Mouse (Mus musculus) hindbrain, embryonic 15.5 days (tissue): ENCODE results near the gene Ccdc13. TPM values are rescaled to one million over a fixed set of nuclear protein-coding genes. Genes with fewer than 3 reads are reported as not detected.

Source experiments
- ATAC-seq: fragments of 200-750 bp; cut with Nextera tagmentation; 2 replicates; pipeline ENCODE4 v1.8.0; 2017; ENCODE audit warnings: low read depth, moderate number of reproducible peaks, moderate TSS enrichment; ENCODE audit not compliant: low FRiP score
- H3K27ac ChIP-seq: fragments of 300-500 bp; sonication (generic); replicated peaks from 2 replicates; pipeline ENCODE4 v1.5.1; 2015; ENCODE audit warnings: mild to moderate bottlenecking, inconsistent platforms
- H3K27me3 ChIP-seq: fragments of 300-500 bp; sonication (generic); 2 replicates; pipeline ENCODE4 v1.6.1; 2015; ENCODE audit warnings: control low read depth, inconsistent platforms
- H3K36me3 ChIP-seq: fragments of 300-500 bp; sonication (generic); 2 replicates; pipeline ENCODE4 v1.6.1; 2015; ENCODE audit warnings: control low read depth, inconsistent platforms
- H3K4me1 ChIP-seq: fragments of 300-500 bp; sonication (generic); replicated peaks from 2 replicates; pipeline ENCODE4 v1.6.1; 2015; ENCODE audit warnings: control low read depth, inconsistent platforms
- H3K4me2 ChIP-seq: fragments of 300-500 bp; sonication (generic); 2 replicates; pipeline ENCODE4 v1.6.1; 2015; ENCODE audit warnings: moderate library complexity, mild to moderate bottlenecking, inconsistent platforms
- H3K4me3 ChIP-seq: fragments of 300-500 bp; sonication (generic); 2 replicates; pipeline ENCODE4 v1.5.1; 2015; ENCODE audit warnings: mild to moderate bottlenecking, inconsistent platforms
- H3K9ac ChIP-seq: fragments of 300-500 bp; sonication (generic); 2 replicates; pipeline ENCODE4 v1.6.1; 2015; ENCODE audit warnings: inconsistent platforms
- H3K9me3 ChIP-seq: fragments of 300-500 bp; sonication (generic); 2 replicates; pipeline ENCODE4 v1.6.1; 2016; ENCODE audit warnings: control low read depth, inconsistent platforms
- WGBS: fragments of 180-500 bp; shearing (Covaris S2); methylation state at CpG from one replicate; pipeline ENCODE4 v1.1.7; 2015; 5-methylcytosine and 5-hydroxymethylcytosine counted together
- polyA plus RNA-seq: library from polyadenylated mRNA; unstranded; fragments of >200 nt; fragmentation: Nextera tagmentation; extraction: Ambion mirVana; gene quantifications from 2 replicates; pipeline ENCODE4 v1.2.1, GENCODE M21; 2015

Gene Ccdc13
- polyA plus RNA-seq, 1 experiment from 2014 or later: 3.5 TPM

- H3K9ac ChIP-seq: no peak overlapping the region
- peaks cover 20% of the 10 kb centered on the region for H3K4me1 ChIP-seq
- WGBS: 27% methylated on average over 1 of the region's 1 CpGs
- H3K4me2 ChIP-seq: no peak overlapping the region
- H3K4me3 ChIP-seq: no peak overlapping the region
- no peaks in the 10 kb centered on the region for H3K9me3 ChIP-seq
- H3K27ac ChIP-seq: 0 out of 2 replicates have a peak overlapping the region, but pooled peaks have one; percentile 1
- no peaks in the 10 kb centered on the region for H3K36me3 ChIP-seq
- H3K27me3 ChIP-seq: no peaks in the 10 kb centered on the region
- peak; percentile 19 for ATAC-seq
Observed at GRCm38 (mm10) chr9:121794972-121795539, 44.2 kb downstream of the Ccdc13 start.

- H3K4me3 ChIP-seq: no peak within 1 kb of the TSS
- peaks cover 20% of the 10 kb centered on the region for H3K4me1 ChIP-seq
- WGBS: 46% methylated on average over 23 of the region's 24 CpGs
- H3K27ac ChIP-seq: no peak within 1 kb of the TSS
- H3K4me2 ChIP-seq: no peak within 1 kb of the TSS
- no peak for ATAC-seq
- no peak within 1 kb of the TSS for H3K9ac ChIP-seq
- no peaks in the 10 kb centered on the region for H3K36me3 ChIP-seq
- no peaks in the 10 kb centered on the region for H3K9me3 ChIP-seq
- no peaks in the 10 kb centered on the region for H3K27me3 ChIP-seq
Observed at GRCm38 (mm10) chr9:121791757-121792521, 47.3 kb downstream of the Ccdc13 start, which contains the start of gene Hhatl. Gene Hhatl, minus strand, starts transcription at chr9:121792507.

GRCm38 (mm10) chr9:121791206-121791605, 48.1 kb downstream of the Ccdc13 start:
- Histone ChIP-seq H3K4me3 (no peak overlapping the region), H3K9me3 (no peaks in the 10 kb centered on the region), H3K27me3 (no peaks in the 10 kb centered on the region), H3K36me3 (no peaks in the 10 kb centered on the region), H3K27ac (no peak overlapping the region), H3K4me2 (no peak overlapping the region), H3K4me1 (peaks cover 20% of the 10 kb centered on the region), H3K9ac (no peak overlapping the region)
- WGBS: 19% methylated on average over 5 of the region's 5 CpGs
- no peak for ATAC-seq

- no peaks in the 10 kb centered on the region for H3K36me3 ChIP-seq
- no peaks in the 10 kb centered on the region for H3K9me3 ChIP-seq
- ATAC-seq: no peak
- 78% methylated on average over 2 of the region's 2 CpGs for WGBS
- H3K4me1 ChIP-seq: no peaks in the 10 kb centered on the region; the same call in 1 of the 2 replicates
- no peak overlapping the region for H3K4me2 ChIP-seq
- H3K27me3 ChIP-seq: no peaks in the 10 kb centered on the region
- H3K4me3 ChIP-seq: no peak overlapping the region
- no peak overlapping the region for H3K27ac ChIP-seq
- H3K9ac ChIP-seq: no peak overlapping the region
Observed at GRCm38 (mm10) chr9:121786359-121786758, 52.9 kb downstream of the Ccdc13 start.

- no peaks in the 10 kb centered on the region for H3K4me1 ChIP-seq
- no peak overlapping the region for H3K4me2 ChIP-seq
- H3K4me3 ChIP-seq: no peak overlapping the region
- 0 out of 2 replicates have a peak, but pooled peaks cover under 1% of the 10 kb centered on the region for H3K27me3 ChIP-seq
- H3K9ac ChIP-seq: no peak overlapping the region
- no peaks in the 10 kb centered on the region for H3K36me3 ChIP-seq
- H3K9me3 ChIP-seq: no peaks in the 10 kb centered on the region
- no peak for ATAC-seq
- H3K27ac ChIP-seq: no peak overlapping the region
- WGBS: 86% methylated on average over 8 of the region's 8 CpGs
Observed at GRCm38 (mm10) chr9:121785261-121785660, 54.0 kb downstream of the Ccdc13 start.

GRCm38 (mm10) chr9:121784801-121785200, 54.5 kb downstream of the Ccdc13 start:
- ATAC-seq: no peak
- 94% methylated on average over 12 of the region's 12 CpGs for WGBS

GRCm38 (mm10) chr9:121778066-121778624, 61.1 kb downstream of the Ccdc13 start:
- peak; percentile 71 for ATAC-seq
- peak overlapping the region; percentile 36 for H3K4me3 ChIP-seq
- 9% methylated on average over 54 of the region's 54 CpGs for WGBS
- H3K9ac ChIP-seq: peak overlapping the region; percentile 5; the same call in 1 of the 2 replicates
- H3K27me3 ChIP-seq: peaks cover 27% of the 10 kb centered on the region
- peak overlapping the region; percentile 69 for H3K4me2 ChIP-seq
- no peaks in the 10 kb centered on the region for H3K36me3 ChIP-seq
- H3K27ac ChIP-seq: peak overlapping the region; percentile 17; the same call in 1 of the 2 replicates
- no peaks in the 10 kb centered on the region for H3K9me3 ChIP-seq
- H3K4me1 ChIP-seq: peaks cover 15% of the 10 kb centered on the region

More at GRCm38 (mm10) chr9:121784801-121785200, 54.5 kb downstream of the Ccdc13 start:
- H3K4me2 ChIP-seq: no peak overlapping the region
- H3K36me3 ChIP-seq: no peaks in the 10 kb centered on the region
- H3K9ac ChIP-seq: no peak overlapping the region
- no peaks in the 10 kb centered on the region for H3K9me3 ChIP-seq
- H3K4me3 ChIP-seq: no peak overlapping the region
- H3K27ac ChIP-seq: no peak overlapping the region
- H3K4me1 ChIP-seq: no peaks in the 10 kb centered on the region
- 0 out of 2 replicates have a peak, but pooled peaks cover 5% of the 10 kb centered on the region for H3K27me3 ChIP-seq

- Histone ChIP-seq H3K4me1 (peaks cover 15% of the 10 kb centered on the region), H3K4me2 (peak within 1 kb of the TSS; percentile 69), H3K9me3 (no peaks in the 10 kb centered on the region), H3K4me3 (peak within 1 kb of the TSS; percentile 36), H3K9ac (peak within 1 kb of the TSS; percentile 5; the same call in 1 of the 2 replicates), H3K36me3 (no peaks in the 10 kb centered on the region), H3K27me3 (peaks cover 27% of the 10 kb centered on the region), H3K27ac (peak within 1 kb of the TSS; percentile 17; the same call in 1 of the 2 replicates)
- WGBS: 17% methylated on average over 30 of the region's 30 CpGs
- peak; percentile 75 for ATAC-seq
Observed at GRCm38 (mm10) chr9:121777484-121778065, 61.7 kb downstream of the Ccdc13 start, which contains the start of gene Klhl40. Gene Klhl40, plus strand, starts transcription at chr9:121777607.

GRCm38 (mm10) chr9:121776511-121776910, 62.8 kb downstream of the Ccdc13 start:
- WGBS: 84% methylated on average over 7 of the region's 7 CpGs
- peaks cover 15% of the 10 kb centered on the region for H3K4me1 ChIP-seq
- H3K36me3 ChIP-seq: no peaks in the 10 kb centered on the region
- no peaks in the 10 kb centered on the region for H3K9me3 ChIP-seq
- no peak overlapping the region for H3K27ac ChIP-seq
- H3K4me3 ChIP-seq: no peak overlapping the region
- H3K4me2 ChIP-seq: no peak overlapping the region
- H3K27me3 ChIP-seq: peaks cover 27% of the 10 kb centered on the region
- ATAC-seq: no peak
- no peak overlapping the region for H3K9ac ChIP-seq

- Histone ChIP-seq H3K9me3 (no peaks in the 10 kb centered on the region), H3K27me3 (peaks cover 27% of the 10 kb centered on the region), H3K36me3 (no peaks in the 10 kb centered on the region), H3K9ac (no peak overlapping the region), H3K4me2 (no peak overlapping the region), H3K4me3 (no peak overlapping the region), H3K27ac (no peak overlapping the region), H3K4me1 (peaks cover 15% of the 10 kb centered on the region)
- no peak for ATAC-seq
- 84% methylated on average over 10 of the region's 10 CpGs for WGBS
Observed at GRCm38 (mm10) chr9:121775951-121776350, 63.3 kb downstream of the Ccdc13 start.

- Histone ChIP-seq H3K4me3 (no peak overlapping the region), H3K27ac (no peak overlapping the region), H3K4me1 (peaks cover 2% of the 10 kb centered on the region; the same call in 1 of the 2 replicates), H3K9ac (no peak overlapping the region), H3K9me3 (no peaks in the 10 kb centered on the region), H3K4me2 (no peak overlapping the region), H3K36me3 (peaks cover 15% of the 10 kb centered on the region), H3K27me3 (peaks cover 13% of the 10 kb centered on the region)
- 84% methylated on average over 5 of the region's 5 CpGs for WGBS
- no peak for ATAC-seq
Observed at GRCm38 (mm10) chr9:121772412-121772811, 66.8 kb downstream of the Ccdc13 start.
